Mouse (Mus musculus) limb, embryonic 14.5 days (tissue): ENCODE results near the gene Ipo4. TPM values are rescaled to one million over a fixed set of nuclear protein-coding genes. Genes with fewer than 3 reads are reported as not detected.
A peak's percentile ranks its signal among the peaks of the same experiment; 100 is the strongest.

Experiments
- ATAC-seq: fragments of 200-750 bp; cut with Nextera tagmentation; 2 replicates; pipeline ENCODE4 v1.8.0; 2017; ENCODE audit warnings: low read depth, moderate number of reproducible peaks, moderate TSS enrichment; ENCODE audit not compliant: low FRiP score
- DNase-seq: peaks from one replicate; pipeline ENCODE4 v3.0.0-alpha.2; 2015; ENCODE audit warnings: low spot score
- H3K27ac ChIP-seq: fragments of 300-500 bp; sonication (generic); replicated peaks from 2 replicates; pipeline ENCODE4 v1.5.1; 2014; ENCODE audit warnings: low read depth, mild to moderate bottlenecking, low read length, moderate library complexity, mixed read lengths
- H3K27me3 ChIP-seq: fragments of 300-500 bp; sonication (generic); 2 replicates; pipeline ENCODE4 v1.6.1; 2014; ENCODE audit warnings: low read length, mixed read lengths; ENCODE audit not compliant: control insufficient read depth, insufficient read depth
- H3K36me3 ChIP-seq: fragments of 300-500 bp; sonication (generic); 2 replicates; pipeline ENCODE4 v1.6.1; 2014; ENCODE audit warnings: mild to moderate bottlenecking, low read length, moderate library complexity, mixed read lengths; ENCODE audit not compliant: control insufficient read depth, insufficient read depth
- H3K4me1 ChIP-seq: fragments of 300-500 bp; sonication (generic); 2 replicates; pipeline ENCODE4 v1.6.1; 2014; ENCODE audit warnings: antibody characterized with exemption, low read length, mixed read lengths; ENCODE audit not compliant: control insufficient read depth, insufficient read depth
- H3K4me2 ChIP-seq: fragments of 300-500 bp; sonication (generic); replicated peaks from 2 replicates; pipeline ENCODE4 v1.6.1; 2014; ENCODE audit warnings: low read depth, mild to moderate bottlenecking, low read length, moderate library complexity; ENCODE audit not compliant: severe bottlenecking
- H3K4me3 ChIP-seq: fragments of 300-500 bp; sonication (generic); replicated peaks from 2 replicates; pipeline ENCODE4 v1.5.1; 2014; ENCODE audit warnings: low read length
- H3K9ac ChIP-seq: fragments of 300-500 bp; sonication (generic); 2 replicates; pipeline ENCODE4 v1.6.1; 2014; ENCODE audit warnings: mild to moderate bottlenecking, low read depth, low read length, moderate library complexity; ENCODE audit not compliant: severe bottlenecking
- H3K9me3 ChIP-seq: fragments of 300-500 bp; sonication (generic); 2 replicates; pipeline ENCODE4 v1.6.1; 2016; ENCODE audit warnings: low read length; ENCODE audit not compliant: control insufficient read depth
- POLR2A ChIP-seq: fragments of 200-500 bp; IDR thresholded peaks from 2 replicates; pipeline ENCODE4 v1.8.0; 2012; ENCODE audit warnings: inconsistent platforms, mild to moderate bottlenecking, moderate library complexity, borderline replicate concordance; ENCODE audit not compliant: insufficient read depth, insufficient read length; ENCODE audit errors: extremely low read depth
- WGBS: fragments of 180-500 bp; shearing (Covaris S2); extraction: QIAGEN DNeasy Blood & Tissue Kit; methylation state at CpG from one replicate; pipeline ENCODE4 v1.1.7; 2014; 5-methylcytosine and 5-hydroxymethylcytosine counted together
- polyA plus RNA-seq, 2 experiments: library from polyadenylated mRNA; depleted of rRNA in 1 of 2; stranded (reverse) in 1 of 2; unstranded in 1 of 2; fragments of >200 nt; fragmentation: Nextera tagmentation in 1 of 2; extraction: Ambion mirVana in 1 of 2; gene quantifications; 2 replicates each; pipeline versions ENCODE4 v1.2.1 to v1.2.3; 2012 to 2014

Gene Ipo4
- polyA plus RNA-seq, 2 experiments = 131 to 185 TPM

GRCm38 (mm10) chr14:55656935-55657334 is 21.2 kb upstream of the Ipo4 start:
- no peaks in the 10 kb centered on the region for H3K9me3 ChIP-seq
- no peak overlapping the region for H3K9ac ChIP-seq
- no peaks in the 10 kb centered on the region for H3K27me3 ChIP-seq
- no peak for TF ChIP-seq POLR2A
- peaks cover 5% of the 10 kb centered on the region for H3K4me1 ChIP-seq
- WGBS = 86% methylated on average over 3 of the region's 3 CpGs
- H3K4me3 ChIP-seq = no peak overlapping the region
- no peak for ATAC-seq
- no peak overlapping the region for H3K4me2 ChIP-seq
- H3K27ac ChIP-seq = no peak overlapping the region
- H3K36me3 ChIP-seq = peaks cover 22% of the 10 kb centered on the region
- no peak for DNase-seq

DNA sequence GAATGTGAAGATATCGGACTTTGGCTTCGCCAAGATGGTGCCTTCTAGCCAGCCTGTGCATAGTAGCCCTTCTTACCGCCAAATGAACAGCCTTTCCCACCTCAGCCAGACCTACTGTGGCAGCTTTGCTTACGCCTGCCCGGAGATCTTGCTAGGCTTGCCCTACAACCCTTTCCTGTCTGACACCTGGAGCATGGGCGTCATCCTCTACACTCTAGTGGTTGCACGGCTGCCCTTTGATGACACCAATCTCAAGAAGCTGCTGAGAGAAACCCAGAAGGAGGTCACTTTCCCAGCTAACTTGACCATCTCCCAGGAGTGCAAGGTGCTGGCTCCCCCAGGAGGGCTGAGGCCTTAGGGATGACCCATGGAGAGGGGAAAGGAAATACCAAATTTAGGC is 15.8 kb upstream of the Ipo4 start:
- Histone ChIP-seq H3K27ac (no peak overlapping the region), H3K4me3 (no peak overlapping the region), H3K4me1 (no peaks in the 10 kb centered on the region), H3K9ac (no peak overlapping the region), H3K9me3 (no peaks in the 10 kb centered on the region), H3K27me3 (no peaks in the 10 kb centered on the region), H3K36me3 (0 out of 2 replicates have a peak, but pooled peaks cover under 1% of the 10 kb centered on the region), H3K4me2 (no peak overlapping the region)
- no peak for ATAC-seq
- no peak for DNase-seq
- TF ChIP-seq POLR2A = no peak
- WGBS = 83% methylated on average over 7 of the region's 7 CpGs

DNA sequence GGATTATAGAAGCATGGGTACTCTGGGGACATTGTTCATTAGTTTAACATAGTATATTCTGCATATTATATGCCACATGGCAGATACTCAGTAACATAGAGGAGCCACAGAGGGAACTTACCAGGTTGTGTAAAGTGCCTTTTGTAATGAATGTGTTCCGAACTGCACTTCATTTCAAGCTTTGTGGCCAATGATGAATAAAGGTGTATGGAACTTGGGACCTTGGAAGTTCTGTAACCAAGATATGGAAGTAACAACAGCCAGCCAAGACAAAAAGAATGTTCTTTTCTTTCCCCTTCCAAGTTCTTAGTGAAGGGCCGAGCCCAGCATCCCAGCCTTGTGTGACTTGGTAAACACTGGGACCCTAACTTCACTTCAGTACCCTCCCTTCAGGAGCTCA is 14.1 kb upstream of the Ipo4 start, which contains the start of gene Tssk4:
Gene Tssk4 (plus strand): TSS at position 301 of the 400 bp plus-strand sequence.
- TF ChIP-seq POLR2A = no peak
- DNase-seq = no peak
- no peak within 1 kb of the TSS for H3K27ac ChIP-seq
- WGBS = 100% methylated on average over 2 of the region's 2 CpGs
- H3K4me3 ChIP-seq = no peak within 1 kb of the TSS
- no peak for ATAC-seq
- H3K9me3 ChIP-seq = no peaks in the 10 kb centered on the region
- H3K36me3 ChIP-seq = 0 out of 2 replicates have a peak, but pooled peaks cover 8% of the 10 kb centered on the region
- 0 out of 2 replicates have a peak, but pooled peaks cover under 1% of the 10 kb centered on the region for H3K4me1 ChIP-seq
- H3K4me2 ChIP-seq = no peak within 1 kb of the TSS
- H3K27me3 ChIP-seq = no peaks in the 10 kb centered on the region
- no peak within 1 kb of the TSS for H3K9ac ChIP-seq

- TF ChIP-seq POLR2A = no peak
- ATAC-seq (no peak), DNase-seq (no peak)
- Histone ChIP-seq H3K9me3 (no peaks in the 10 kb centered on the region), H3K27ac (no peak overlapping the region), H3K4me3 (peak overlapping the region; percentile 77), H3K36me3 (peaks cover 29% of the 10 kb centered on the region), H3K4me1 (peaks cover 13% of the 10 kb centered on the region), H3K4me2 (peak overlapping the region; percentile 81), H3K27me3 (no peaks in the 10 kb centered on the region), H3K9ac (peak overlapping the region; percentile 91)
- WGBS = 33% methylated on average over 17 of the region's 17 CpGs
Observed at GRCm38 (mm10) chr14:55644261-55644888, 8.6 kb upstream of the Ipo4 start.

DNA sequence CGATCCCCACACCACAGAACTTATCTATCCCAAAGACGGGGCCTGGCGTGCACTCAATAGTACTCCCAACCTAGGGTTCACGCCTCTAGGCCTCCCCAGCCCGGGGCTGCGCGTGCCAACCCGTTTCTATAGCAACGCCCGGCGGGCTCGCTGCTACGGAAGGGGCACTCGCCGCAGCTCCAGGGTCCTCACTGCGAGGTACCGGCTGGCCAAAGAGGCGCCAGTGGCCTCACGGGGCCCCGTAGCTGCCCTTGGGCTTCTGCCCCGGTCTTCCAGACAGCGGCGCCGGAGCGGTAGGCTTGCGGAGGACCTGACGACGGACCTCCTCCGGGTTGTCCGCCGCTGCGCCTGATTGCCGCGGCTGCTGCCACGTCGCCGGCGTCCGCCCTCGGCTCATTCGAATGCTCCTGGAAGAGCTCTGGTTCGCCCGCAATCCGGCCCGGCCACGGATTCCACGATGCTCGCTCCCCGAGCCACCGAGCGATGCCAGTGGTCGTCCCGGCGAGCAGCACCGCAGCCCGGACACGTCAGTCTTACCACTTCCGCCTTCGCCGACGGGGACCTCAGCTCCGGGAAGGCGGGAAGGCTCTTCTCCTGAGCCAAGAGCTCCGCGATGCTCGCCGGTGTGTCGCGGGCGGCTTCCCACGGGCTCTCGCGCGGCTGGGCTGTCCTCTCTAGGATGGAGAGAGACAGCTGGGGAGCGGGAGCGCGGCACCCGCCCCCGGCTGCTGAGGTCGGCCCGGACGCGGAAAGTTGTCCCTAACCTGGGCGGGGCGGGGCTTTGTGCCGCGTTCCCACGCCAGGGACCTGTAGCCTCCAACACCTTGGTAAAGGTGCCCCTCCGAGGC is 7.5 kb upstream of the Ipo4 start, which contains the start of gene Tm9sf1:
Gene Tm9sf1 (minus strand): TSS at position 747 of the 848 bp plus-strand sequence.
- H3K4me1 ChIP-seq = peaks cover 13% of the 10 kb centered on the region
- peak within 1 kb of the TSS; percentile 91 for H3K9ac ChIP-seq
- peak within 1 kb of the TSS; percentile 81 for H3K4me2 ChIP-seq
- H3K27ac ChIP-seq = peak within 1 kb of the TSS; percentile 97
- no peaks in the 10 kb centered on the region for H3K9me3 ChIP-seq
- peaks cover 40% of the 10 kb centered on the region for H3K36me3 ChIP-seq
- peak within 1 kb of the TSS; percentile 77 for H3K4me3 ChIP-seq
- no peaks in the 10 kb centered on the region for H3K27me3 ChIP-seq
- WGBS = under 1% methylated on average over 73 of the region's 89 CpGs
- ATAC-seq = peak; percentile 89
- TF ChIP-seq POLR2A = peak; percentile 33; the same call in 1 of the 2 replicates
- peak; percentile 77 for DNase-seq
